Mouse (Mus musculus) megakaryocyte progenitor cell, adult 5-6 weeks (primary cell): ENCODE results near the gene Rexo4. TPM values are rescaled to one million over a fixed set of nuclear protein-coding genes. Genes with fewer than 3 reads are reported as not detected.
A peak's percentile ranks its signal among the peaks of the same experiment; 100 is the strongest.

ENCODE experiments used
- ATAC-seq: replicated peaks from 2 replicates; pipeline ENCODE4 v1.8.0; 2016; ENCODE audit warnings: mild to moderate bottlenecking, moderate TSS enrichment, inconsistent platforms; ENCODE audit not compliant: poor library complexity
- total RNA-seq, 2 experiments: library from RNA; stranded (forward) in 1 of 2; stranded (reverse) in 1 of 2; fragments of 157-497, 149-512 nt in 1 of 2; fragments of 200-1000 nt in 1 of 2; gene quantifications; 2 replicates each; pipeline versions ENCODE4 v1.2.3 to v1.2.4; 2015 to 2017

Rexo4 gene
- total RNA-seq, 2 experiments from 2014 or later = 24.9 to 88.4 TPM

DNA sequence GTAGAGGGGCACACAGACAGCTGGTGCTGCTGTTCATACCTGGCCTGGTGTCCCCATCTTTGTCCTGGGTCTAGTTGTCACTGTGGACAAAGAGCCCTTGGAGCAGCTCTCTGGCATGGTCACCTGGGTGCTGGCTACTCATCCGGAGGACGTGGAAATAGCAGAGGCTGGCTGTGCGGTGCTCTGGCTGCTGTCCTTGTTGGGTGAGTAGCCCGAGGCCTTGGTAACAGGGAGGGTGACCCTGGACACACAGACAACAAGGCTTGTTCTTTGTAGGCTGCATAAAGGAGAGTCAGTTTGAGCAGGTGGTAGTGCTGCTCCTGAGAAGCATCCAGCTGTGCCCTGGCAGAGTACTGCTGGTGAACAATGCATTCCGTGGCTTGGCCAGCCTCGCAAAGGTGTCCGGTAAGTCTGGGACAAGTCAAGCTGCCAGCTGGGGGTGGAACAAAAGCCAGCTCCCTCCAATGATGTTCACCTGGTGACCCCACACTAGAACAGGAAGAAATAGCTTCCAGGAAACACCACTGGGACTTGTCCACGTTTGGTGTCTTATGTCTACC lies 12.8 kb downstream of the Rexo4 start:
- ATAC-seq = no peak

GRCm38 (mm10) chr2:26950411-26950810 lies 13.8 kb downstream of the Rexo4 start:
- ATAC-seq = no peak

GRCm38 (mm10) chr2:26943253-26943652 lies 20.9 kb downstream of the Rexo4 start:
- ATAC-seq = no peak

DNA sequence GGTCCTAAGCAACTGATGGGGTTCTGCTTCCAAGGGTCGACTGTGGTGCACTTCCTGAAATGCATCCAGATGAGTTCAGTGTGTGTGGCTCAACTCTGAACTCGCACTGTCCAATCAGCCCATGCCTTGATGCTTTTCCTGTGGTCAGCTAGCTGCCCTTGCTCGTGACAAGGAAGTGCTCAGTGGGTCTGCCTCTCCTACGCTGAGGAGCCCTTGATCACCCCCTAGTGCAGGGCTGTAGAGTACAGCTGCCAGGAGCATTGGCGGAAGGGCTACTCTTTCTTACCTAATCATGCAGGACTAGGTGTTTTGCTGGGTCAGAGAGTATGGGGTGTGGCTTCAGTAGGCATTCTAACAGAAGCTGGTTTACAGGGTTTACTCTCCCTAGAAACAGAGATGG lies 22.6 kb downstream of the Rexo4 start:
- peak; percentile 95 for ATAC-seq

DNA sequence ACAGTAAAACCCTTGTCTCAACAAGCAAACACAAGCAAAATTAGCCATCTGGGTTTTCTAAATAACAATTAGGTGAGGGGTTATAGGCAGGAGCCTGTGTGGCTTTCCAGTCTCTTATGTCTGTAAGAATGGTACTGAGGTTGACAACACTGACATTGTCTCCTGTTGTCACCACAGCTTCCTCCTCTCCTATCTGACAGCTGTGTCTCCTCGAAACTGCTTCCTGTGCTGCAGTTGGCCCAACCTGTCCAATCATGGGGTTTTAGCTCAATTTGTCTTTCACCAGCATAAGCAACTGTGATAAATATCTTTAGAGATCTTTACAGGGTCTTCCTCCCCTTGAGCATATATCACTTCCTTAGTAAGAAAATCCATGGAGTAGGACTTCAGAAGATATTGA lies 27.8 kb downstream of the Rexo4 start:
- ATAC-seq = no peak

DNA sequence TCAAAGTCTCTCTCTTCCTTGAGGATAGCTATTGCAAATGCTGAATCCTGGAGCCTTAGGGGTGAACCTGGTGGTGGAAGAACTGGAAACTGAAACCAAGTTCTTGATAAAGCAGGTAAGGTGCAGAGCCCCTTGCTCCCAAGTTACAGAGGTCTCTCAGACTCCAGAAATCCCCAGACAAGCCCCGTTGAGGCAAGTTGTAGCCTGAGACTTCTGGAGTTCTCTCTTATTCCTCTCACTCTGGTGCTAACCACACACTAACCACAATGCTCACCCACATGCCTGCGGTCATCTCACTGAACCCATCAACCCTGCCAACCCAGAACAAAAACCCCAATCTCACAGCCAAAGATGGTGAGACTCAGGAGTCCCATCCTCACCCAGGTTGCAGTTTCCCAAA lies 28.9 kb downstream of the Rexo4 start:
- ATAC-seq = no peak

GRCm38 (mm10) chr2:26933304-26934055 lies 30.7 kb downstream of the Rexo4 start, which contains the start of the genes Surf4 and Stkld1:
Gene Surf4, minus strand, starts transcription at chr2:26933928.
Gene Stkld1, plus strand, starts transcription at chr2:26934047.
- ATAC-seq = peak; percentile 91

DNA sequence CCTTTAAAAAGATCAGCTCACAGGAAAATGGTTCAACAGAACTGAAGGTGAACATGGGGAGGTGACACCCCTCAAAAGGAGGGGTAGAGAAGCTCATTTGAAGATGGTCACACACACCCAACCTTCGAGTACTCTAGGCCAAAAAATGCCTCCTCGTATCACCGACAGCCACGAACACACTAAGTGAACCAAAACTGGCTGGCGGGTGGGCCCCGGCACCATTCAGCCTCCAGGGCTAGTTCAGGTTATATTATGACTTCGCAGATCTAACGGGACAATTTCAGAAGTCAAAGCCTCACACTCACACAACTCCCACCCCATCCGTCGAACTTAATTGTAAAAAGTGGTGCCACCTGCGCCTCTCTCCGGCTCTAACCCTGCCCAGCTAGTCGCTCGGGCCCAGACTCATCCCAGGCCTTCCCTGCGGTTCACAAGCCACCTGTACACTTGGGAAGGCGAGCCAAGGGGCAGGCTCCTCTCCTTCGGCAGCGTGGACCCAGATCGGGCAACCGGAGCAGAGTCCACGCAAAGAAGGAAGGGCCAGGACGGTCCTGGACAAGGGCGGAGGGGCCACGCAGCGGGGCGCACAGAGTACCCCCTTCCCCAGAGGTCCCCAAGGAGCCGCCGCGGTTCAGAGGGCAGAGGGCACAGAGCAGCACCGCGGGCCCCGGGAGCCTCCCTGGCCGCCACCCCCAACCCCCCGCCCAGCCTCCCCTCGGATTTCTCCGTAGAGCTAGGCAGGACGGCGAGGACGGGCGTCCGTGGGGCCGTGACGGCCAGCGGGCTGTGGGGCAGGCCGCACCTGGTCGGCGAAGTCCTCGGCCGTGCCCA lies 31.5 kb downstream of the Rexo4 start:
- no peak for ATAC-seq

GRCm38 (mm10) chr2:26930390-26930789 lies 33.8 kb downstream of the Rexo4 start:
- ATAC-seq = peak; percentile 54

DNA sequence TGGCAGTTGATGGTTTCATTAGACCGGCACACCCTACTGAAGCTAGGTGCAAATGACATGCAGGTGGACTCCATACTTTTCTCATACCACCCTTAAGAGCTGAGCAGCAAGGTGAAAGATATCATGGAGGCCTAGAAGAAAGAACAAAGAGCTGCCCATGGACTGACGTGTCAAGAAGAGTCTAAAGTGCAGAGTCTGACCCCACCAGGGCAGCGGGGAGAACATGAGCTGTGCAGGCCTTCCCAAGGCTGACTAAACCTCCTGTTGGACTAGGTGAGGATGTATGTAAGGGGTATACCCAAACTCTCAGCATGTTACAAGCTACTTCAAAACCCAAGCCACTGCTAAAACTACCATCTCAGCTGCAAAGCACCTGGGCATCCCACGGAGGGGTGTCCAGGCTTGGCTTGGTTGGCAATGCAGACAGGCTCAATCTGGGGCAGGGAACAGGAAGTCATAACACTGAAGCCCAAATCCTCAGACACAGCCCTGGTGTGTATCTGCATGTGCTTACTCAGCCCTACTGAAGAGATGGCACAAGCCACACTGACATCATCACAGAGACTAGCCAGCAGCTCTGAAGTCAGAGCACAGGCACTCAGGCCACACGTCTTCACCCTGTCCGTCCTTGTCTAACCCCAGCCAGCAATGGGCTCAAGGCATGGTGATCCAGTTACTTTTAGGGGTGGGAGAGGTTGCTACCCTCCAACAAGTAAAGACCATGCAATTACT lies 36.3 kb downstream of the Rexo4 start:
- ATAC-seq = no peak

DNA sequence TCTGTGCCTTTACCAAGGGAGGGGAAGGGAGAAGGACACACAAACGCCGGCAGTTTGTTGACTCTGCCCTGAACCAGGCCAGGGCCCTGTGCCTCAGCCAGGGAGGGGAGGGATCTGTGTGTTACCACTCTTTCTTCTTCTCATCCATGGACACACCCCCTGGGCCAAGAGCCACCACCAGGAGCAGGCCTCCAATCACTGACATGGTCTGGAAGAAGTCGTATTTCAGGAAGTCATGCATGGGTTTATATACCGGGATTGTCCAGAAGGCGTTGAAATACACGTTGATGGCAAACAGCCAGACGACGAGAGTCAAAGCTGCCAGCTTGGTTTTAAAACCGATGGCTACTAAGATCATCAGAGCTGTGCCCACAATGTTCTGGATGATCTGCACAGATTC lies 42.4 kb downstream of the Rexo4 start:
- no peak for ATAC-seq

DNA sequence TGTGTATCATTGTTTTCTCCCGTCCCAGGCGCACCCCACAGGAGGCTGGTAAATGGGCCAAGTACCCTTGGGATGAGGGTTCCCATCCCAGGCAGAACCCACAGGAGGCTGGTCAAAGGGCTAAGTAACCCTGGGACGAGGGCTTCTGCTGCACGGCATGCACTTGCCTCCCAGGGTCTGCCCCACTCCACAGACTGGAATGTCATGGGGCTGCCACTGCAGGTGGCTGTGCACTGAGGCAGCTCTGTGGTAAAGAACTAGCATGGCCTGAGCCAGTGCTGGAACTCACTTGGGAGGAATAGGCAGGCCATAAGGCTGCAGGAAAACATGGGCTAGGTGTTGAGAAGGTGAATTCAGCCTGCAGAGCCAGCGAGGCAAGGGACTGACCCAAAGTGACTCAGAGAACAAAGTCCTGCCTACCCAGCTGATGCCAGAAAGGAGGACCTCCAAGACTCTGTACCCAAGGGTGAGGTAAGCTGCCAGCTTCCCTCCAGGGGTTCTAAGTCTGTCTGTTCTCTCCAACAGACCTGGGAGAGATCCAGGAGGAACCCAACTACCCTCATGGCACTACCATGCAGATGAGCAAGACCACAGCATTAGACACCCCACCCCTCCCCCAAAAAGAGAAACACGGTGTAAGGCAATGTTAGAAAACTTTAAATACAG lies 43.9 kb downstream of the Rexo4 start:
- no peak for ATAC-seq

DNA sequence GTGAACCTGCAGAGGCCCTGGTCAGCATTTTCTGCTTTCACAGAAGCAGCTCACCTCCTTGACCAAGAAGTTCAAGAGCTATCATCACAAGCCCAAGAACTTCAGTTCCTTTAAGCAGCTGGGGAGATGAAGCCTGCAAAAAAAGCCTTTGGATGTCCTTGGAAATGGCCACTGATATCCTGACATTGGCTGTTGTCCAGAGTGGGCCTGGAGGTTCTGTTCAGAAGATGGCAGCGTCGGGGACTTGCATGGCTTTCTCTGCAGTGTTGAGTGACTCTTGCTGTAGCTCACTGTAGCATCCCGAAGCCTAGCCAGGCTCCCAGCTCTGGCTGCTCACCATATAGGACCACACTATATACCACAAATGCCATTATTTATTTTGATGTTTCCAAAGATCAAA lies 44.5 kb downstream of the Rexo4 start:
- no peak for ATAC-seq

GRCm38 (mm10) chr2:26916738-26917137 lies 47.4 kb downstream of the Rexo4 start:
- peak; percentile 24 for ATAC-seq

GRCm38 (mm10) chr2:26915927-26916728 lies 48.1 kb downstream of the Rexo4 start, which contains the start of the genes Surf2 and Surf1:
Gene Surf2, plus strand, starts transcription at chr2:26916367.
Gene Surf1, minus strand, starts transcription at chr2:26916530.
- ATAC-seq = peak; percentile 87

GRCm38 (mm10) chr2:26914148-26914941 lies 49.8 kb downstream of the Rexo4 start:
- ATAC-seq = no peak

- no peak for ATAC-seq
Observed at GRCm38 (mm10) chr2:26913416-26914147, 50.6 kb downstream of the Rexo4 start.

DNA sequence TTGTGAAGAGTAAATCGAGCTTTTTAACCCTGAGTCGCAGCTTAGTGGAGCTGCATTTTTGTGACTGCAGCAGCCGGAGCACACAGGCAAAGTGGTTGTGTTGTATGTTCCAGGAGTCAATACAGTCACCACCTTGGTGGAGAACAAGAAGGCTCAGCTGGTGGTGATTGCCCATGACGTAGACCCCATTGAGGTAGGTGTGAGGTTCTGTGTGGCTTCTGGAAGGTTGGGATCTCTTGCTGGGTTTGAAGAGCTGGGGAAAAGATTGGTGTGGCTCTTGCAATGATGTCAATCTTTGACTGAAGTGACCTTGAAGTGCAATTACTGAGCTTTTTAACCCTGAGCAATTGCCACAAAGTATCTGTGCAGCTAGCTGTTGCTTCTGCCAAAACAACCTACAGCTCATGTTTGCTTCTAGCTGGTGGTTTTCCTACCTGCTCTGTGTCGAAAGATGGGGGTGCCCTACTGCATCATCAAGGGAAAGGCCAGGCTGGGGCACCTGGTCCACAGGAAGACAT lies 51.9 kb downstream of the Rexo4 start:
- no peak for ATAC-seq
